Mouse (Mus musculus): ENCODE measurements around the gene Pkp2. TPM values are rescaled to one million over a fixed set of nuclear protein-coding genes. Genes with fewer than 3 reads are reported as not detected.
A peak's percentile ranks its signal among the peaks of the same experiment; 100 is the strongest.
"Not testable (repeated sequence)": the region's sequence is repeated elsewhere in the genome, so short reads cannot be mapped to it uniquely, and the experiment has no call there.

Gene Pkp2
- polyA plus RNA-seq, 1 experiment, result 0.35 TPM

DNA sequence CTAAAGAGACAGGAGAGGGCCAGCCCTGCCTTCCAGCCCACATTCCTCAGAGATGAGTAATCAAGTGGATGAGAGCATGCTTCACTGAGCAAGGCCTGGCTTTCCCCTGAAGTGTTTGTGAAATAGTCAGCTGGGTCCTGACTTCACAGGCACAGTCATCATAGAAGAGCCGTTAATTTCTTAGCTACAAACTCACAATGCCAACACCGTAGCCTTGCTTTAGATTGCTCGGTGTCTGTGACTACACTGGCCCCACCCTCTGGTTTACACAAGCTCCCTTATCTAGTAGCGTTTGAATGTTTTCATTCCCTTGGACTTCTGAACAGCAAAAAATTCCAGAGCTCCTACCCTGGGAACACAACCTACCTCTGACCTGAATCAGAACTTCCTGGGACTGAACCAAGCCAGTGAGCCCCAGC lies 11.4 kb downstream of the Pkp2 start:
- no peak overlapping the region for H3K27ac ChIP-seq (ENCODE audit: insufficient read depth, low read depth, low read length)
- H3K4me3 ChIP-seq (ENCODE audit: insufficient read depth, low read length), result no peak overlapping the region
- TF ChIP-seq CTCF (IDR thresholded peaks at IDR 0.05; ENCODE audit: low read depth, low read length), result no peak
- no peak for TF ChIP-seq POLR2A (IDR thresholded peaks at IDR 0.05; ENCODE audit: borderline replicate concordance, low read depth, low read length)
- H3K4me1 ChIP-seq (ENCODE audit: control insufficient read depth, insufficient read depth, low read length), result no peaks in the 10 kb centered on the region

DNA sequence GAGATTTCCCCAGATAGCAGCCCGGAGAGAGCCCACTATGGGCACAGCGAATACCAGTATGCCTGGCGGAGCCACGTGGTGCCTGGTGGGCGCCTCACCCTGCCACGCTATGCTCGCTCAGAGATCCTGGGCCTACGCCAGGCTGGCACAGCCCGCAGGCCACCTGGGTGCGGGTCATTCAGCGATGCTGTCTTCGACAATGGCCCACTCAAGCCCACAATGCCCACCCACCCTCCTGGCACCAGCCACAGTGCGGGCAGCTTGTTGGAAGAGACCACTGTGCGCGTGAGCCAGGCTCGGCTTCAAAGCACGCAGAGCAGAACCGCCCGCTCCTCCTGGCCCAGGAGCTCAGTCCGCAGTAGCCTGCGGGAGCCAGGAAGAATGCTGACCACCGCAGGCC lies 12.7 kb downstream of the Pkp2 start:
- no peak for TF ChIP-seq POLR2A (IDR thresholded peaks at IDR 0.05; ENCODE audit: borderline replicate concordance, low read depth, low read length)
- TF ChIP-seq CTCF (IDR thresholded peaks at IDR 0.05; ENCODE audit: low read depth, low read length), result no peak
- Histone ChIP-seq H3K4me1 (ENCODE audit: control insufficient read depth, insufficient read depth, low read length) (no peaks in the 10 kb centered on the region), H3K27ac (ENCODE audit: insufficient read depth, low read depth, low read length) (no peak overlapping the region)

DNA sequence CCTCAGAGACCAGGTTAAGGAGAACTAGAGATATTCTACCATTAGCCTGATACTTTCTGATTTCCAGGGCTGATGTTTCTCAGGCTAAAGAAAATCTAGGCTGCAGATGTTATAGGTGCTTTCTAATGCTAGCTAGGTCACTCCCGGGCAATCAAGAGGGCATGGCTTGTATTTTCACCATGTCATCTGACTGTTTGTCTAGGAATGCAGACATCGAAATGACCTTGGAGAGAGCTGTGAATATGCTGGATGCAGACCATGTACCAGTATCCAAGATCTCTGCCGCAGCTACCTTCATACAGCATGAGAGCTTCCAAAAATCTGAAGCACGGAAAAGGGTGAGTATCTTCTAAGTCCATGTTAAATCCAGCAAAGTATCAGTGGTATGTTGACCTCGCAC lies 17.3 kb downstream of the Pkp2 start:
- Histone ChIP-seq H3K4me1 (ENCODE audit: control insufficient read depth, insufficient read depth, low read length) (no peaks in the 10 kb centered on the region), H3K27ac (ENCODE audit: insufficient read depth, low read depth, low read length) (no peak overlapping the region), H3K4me3 (ENCODE audit: insufficient read depth, low read length) (no peak overlapping the region)
- TF ChIP-seq CTCF (IDR thresholded peaks at IDR 0.05; ENCODE audit: low read depth, low read length) (no peak), POLR2A (IDR thresholded peaks at IDR 0.05; ENCODE audit: borderline replicate concordance, low read depth, low read length) (no peak)

More for the DNA sequence above, 12.7 kb downstream of the Pkp2 start:
- no peak overlapping the region for H3K4me3 ChIP-seq (ENCODE audit: insufficient read depth, low read length)

DNA sequence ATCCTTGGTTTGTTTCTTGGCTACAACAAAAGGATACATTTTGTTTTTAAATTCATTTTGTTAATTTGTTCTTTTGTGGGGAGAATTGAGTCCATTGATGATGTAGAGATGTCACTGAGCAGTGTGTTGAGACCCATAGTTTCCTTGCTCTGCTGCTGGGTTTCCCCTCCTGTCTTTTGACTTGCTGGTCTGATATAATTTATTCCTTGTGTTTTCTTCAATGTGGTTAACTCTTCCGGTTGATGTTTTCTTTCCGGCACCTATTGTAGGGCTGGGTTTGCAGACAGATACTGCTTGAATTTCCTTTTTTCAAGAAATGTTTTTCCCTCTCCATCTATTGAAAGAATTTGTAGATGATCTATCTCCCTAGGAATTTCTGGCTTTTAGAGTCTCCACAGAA lies 20.8 kb downstream of the Pkp2 start:
- Histone ChIP-seq H3K27ac (ENCODE audit: insufficient read depth, low read depth, low read length) (no peak overlapping the region), H3K4me3 (ENCODE audit: insufficient read depth, low read length) (no peak overlapping the region), H3K4me1 (ENCODE audit: control insufficient read depth, insufficient read depth, low read length) (peaks cover 2% of the 10 kb centered on the region; the same call in 1 of the 2 replicates)
- TF ChIP-seq CTCF (IDR thresholded peaks at IDR 0.05; ENCODE audit: low read depth, low read length) (no peak), POLR2A (IDR thresholded peaks at IDR 0.05; ENCODE audit: borderline replicate concordance, low read depth, low read length) (no peak)

DNA sequence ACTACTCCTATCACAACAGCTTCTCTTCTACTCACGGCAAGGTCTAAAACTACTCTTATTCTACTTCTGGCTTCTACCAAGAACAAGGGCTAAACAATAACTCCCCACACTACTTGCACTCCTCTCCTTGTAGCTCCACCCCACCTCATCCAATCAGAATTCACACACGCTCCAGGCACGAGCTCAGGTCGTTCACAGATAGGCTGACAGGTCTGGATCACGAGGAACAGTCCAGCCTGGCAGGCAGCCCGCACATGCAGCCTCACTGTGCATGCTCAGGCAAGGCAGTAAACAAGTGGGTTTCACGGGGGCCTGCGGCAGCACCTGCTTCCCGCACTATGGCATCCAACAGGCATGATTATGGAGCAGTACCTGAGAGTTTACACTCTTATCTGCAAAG lies 23.6 kb downstream of the Pkp2 start:
- not testable (repeated sequence) for H3K27ac ChIP-seq (ENCODE audit: insufficient read depth, low read depth, low read length); H3K4me3 ChIP-seq (ENCODE audit: insufficient read depth, low read length); H3K4me1 ChIP-seq (ENCODE audit: control insufficient read depth, insufficient read depth, low read length)

DNA sequence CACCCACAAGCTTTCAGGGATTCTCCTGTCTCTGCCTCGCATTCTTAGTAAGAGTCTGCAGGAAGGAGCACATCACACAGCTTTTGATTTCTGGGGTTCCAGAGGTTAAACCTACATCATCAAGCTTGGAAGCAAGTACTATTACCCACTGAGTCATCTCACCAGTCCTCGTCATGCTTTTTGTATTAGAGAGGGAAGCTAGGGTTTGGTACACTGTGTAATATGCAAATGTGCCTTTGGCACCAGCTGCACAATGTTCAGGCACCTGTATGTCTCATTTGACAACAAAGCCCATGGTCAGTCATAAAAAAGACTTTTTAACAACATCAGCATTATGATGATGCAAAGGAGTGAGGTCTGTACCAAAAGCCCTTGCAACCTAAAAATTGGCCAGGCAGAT lies 25.2 kb downstream of the Pkp2 start:
- Histone ChIP-seq H3K4me3 (ENCODE audit: insufficient read depth, low read length) (no peak overlapping the region), H3K4me1 (ENCODE audit: control insufficient read depth, insufficient read depth, low read length) (peaks cover 2% of the 10 kb centered on the region; the same call in 1 of the 2 replicates), H3K27ac (ENCODE audit: insufficient read depth, low read depth, low read length) (no peak overlapping the region)
- TF ChIP-seq POLR2A (IDR thresholded peaks at IDR 0.05; ENCODE audit: borderline replicate concordance, low read depth, low read length) (no peak), CTCF (IDR thresholded peaks at IDR 0.05; ENCODE audit: low read depth, low read length) (no peak)

DNA sequence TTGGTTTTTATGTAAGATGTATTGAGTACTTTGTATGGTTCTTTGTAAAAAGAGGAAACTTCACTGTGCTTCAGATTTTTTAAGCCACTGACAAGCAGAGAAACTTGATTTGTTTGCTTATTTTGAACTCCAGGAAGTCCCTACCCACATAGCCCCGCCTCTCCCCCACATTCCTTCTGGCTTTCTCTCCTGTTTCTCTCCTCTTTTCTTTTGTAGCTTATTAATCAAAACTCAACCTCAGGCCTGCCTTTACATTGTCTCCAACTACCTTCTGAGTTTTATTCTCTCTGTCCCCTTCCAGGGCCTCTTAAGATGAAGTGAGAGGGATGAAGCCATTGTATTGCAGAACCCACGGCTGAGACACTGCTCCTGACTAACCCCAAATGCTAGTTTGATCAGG lies 31.6 kb downstream of the Pkp2 start:
- H3K27ac ChIP-seq (ENCODE audit: insufficient read depth, low read depth, low read length), result peak overlapping the region; percentile 21
- H3K4me3 ChIP-seq (ENCODE audit: insufficient read depth, low read length), result no peak overlapping the region; the same call in 1 of the 2 replicates
- peaks cover 6% of the 10 kb centered on the region for H3K4me1 ChIP-seq (ENCODE audit: control insufficient read depth, insufficient read depth, low read length)
- TF ChIP-seq POLR2A (IDR thresholded peaks at IDR 0.05; ENCODE audit: borderline replicate concordance, low read depth, low read length) (no peak), CTCF (IDR thresholded peaks at IDR 0.05; ENCODE audit: low read depth, low read length) (no peak)

DNA sequence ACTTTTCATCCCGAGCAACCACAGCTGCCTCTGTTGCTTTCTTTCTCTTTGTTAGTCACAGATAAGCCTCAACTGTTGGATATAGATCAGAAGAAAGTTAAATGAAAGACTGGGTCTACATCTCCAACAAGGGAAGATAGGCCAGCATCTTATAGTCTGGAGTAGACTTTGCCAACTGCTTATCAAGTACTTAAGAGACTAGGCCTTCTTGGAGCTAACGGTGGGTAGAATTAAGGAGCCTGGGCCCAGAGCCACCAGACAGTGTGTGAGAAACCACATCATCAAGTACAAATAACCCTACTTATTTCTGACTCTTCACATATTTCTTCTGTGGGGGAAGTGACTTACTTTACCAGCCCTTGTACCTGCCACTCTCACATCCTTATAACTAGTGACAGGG lies 37.4 kb downstream of the Pkp2 start:
- H3K27ac ChIP-seq (ENCODE audit: insufficient read depth, low read depth, low read length), result no peak overlapping the region
- TF ChIP-seq CTCF (IDR thresholded peaks at IDR 0.05; ENCODE audit: low read depth, low read length), result no peak
- no peak for TF ChIP-seq POLR2A (IDR thresholded peaks at IDR 0.05; ENCODE audit: borderline replicate concordance, low read depth, low read length)
- H3K4me1 ChIP-seq (ENCODE audit: control insufficient read depth, insufficient read depth, low read length), result peaks cover 5% of the 10 kb centered on the region
- no peak overlapping the region for H3K4me3 ChIP-seq (ENCODE audit: insufficient read depth, low read length)

DNA sequence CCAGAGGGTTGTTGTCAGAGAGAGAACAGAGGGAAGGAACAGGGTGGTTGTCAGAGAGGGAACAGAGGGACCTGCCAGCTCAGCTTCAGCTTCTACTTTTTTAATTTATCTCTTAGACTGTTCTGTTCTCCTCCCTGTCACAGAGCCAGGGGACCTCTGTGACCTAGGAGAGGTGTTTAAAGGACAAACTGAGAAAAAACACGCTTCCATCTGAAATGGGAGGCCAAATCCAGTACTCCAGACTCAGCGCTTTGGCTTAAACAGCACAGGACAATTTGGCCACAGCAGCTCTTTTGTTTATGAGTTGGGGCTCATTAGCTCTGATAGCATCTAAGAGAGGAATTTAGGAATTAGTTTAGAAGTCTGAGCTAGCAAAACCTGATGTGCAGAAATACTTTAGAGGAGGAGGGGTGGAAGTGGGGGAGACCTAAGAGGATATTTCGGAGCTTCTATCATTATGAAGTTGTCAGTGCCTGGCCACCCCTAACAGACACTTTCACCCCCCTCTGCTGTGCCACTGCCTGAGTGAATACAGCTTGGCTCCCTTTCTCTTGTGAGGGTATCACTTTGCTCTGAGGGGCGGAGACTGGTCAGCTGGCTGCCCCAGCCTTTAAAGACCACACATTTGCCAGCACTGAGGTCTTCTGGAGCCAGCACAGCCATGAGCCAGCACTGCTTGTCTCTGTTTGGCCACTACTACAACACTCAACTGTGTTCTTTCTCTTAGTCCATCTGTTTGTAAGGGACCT lies 40.4 kb downstream of the Pkp2 start:
- H3K4me1 ChIP-seq (ENCODE audit: control insufficient read depth, insufficient read depth, low read length), result peaks cover 5% of the 10 kb centered on the region
- H3K27ac ChIP-seq (ENCODE audit: insufficient read depth, low read depth, low read length), result no peak overlapping the region
- no peak for TF ChIP-seq CTCF (IDR thresholded peaks at IDR 0.05; ENCODE audit: low read depth, low read length)
- no peak for TF ChIP-seq POLR2A (IDR thresholded peaks at IDR 0.05; ENCODE audit: borderline replicate concordance, low read depth, low read length)
- no peak overlapping the region for H3K4me3 ChIP-seq (ENCODE audit: insufficient read depth, low read length)

DNA sequence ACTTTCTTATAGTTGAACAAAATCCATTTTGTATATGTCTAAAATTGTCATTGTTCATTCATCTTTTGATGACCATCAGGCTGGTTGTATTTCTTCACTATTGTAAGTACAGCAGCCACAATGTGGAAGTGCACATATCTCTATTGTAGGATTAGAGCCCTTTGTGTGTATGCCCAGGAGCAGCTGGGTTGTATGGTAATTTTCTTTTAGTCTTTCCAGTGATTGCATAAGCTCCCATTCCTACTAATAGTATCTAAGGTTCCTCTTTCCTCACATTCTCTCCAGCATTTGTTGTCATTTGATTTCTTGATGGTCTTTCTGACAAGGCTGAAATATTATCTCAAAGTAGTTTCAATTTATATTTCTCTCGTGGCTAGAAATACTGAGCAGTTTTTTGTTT lies 42.1 kb downstream of the Pkp2 start:
- H3K27ac ChIP-seq (ENCODE audit: insufficient read depth, low read depth, low read length), result no peak overlapping the region
- TF ChIP-seq POLR2A (IDR thresholded peaks at IDR 0.05; ENCODE audit: borderline replicate concordance, low read depth, low read length) (no peak), CTCF (IDR thresholded peaks at IDR 0.05; ENCODE audit: low read depth, low read length) (no peak)
- no peak overlapping the region for H3K4me3 ChIP-seq (ENCODE audit: insufficient read depth, low read length)
- peaks cover 5% of the 10 kb centered on the region for H3K4me1 ChIP-seq (ENCODE audit: control insufficient read depth, insufficient read depth, low read length)

Measured in bone marrow macrophage, adult 2 months (primary cell).